Comparison of ENCODE assay signal across 35 mouse cellular contexts in genomic region chr4:126763483-126763882, GRCm38 (mm10). TPM values are rescaled to one million over a fixed set of nuclear protein-coding genes. Genes with fewer than 3 reads are reported as not detected.
DNase-seq lines count a peak whose midpoint lies in the region; ATAC-seq and TF ChIP-seq lines count a peak whose summit lies in the region.
"Had no signal": no experiment of that assay in that cellular context is flagged by ENCODE, and none has a peak within 500 bp of the region (broad histone marks: within the 10 kb centered on the region; RNA-seq: fewer than 3 reads in every experiment).

No protein-coding gene starts in this region.

- 68% methylated on average over 2 of the region's 2 CpGs for WGBS in kidney, embryonic 16.5 days
- 71% methylated on average over 2 of the region's 2 CpGs for WGBS in intestine, embryonic 14.5 days
- 83% methylated on average over 2 of the region's 2 CpGs for WGBS in stomach, embryonic 15.5 days
- WGBS in cerebellum, adult 2 months: 84% methylated on average over 2 of the region's 2 CpGs

- peak overlapping the region; percentile 19; the same call in 1 of the 2 replicates for H3K27ac ChIP-seq in kidney, embryonic 16.5 days (ENCODE audit: low read length)
- H3K27ac ChIP-seq in intestine, embryonic 14.5 days (ENCODE audit: low read depth): peak overlapping the region; percentile 52; the same call in 1 of the 2 replicates
- H3K27ac ChIP-seq in stomach, embryonic 15.5 days: 0 out of 2 replicates have a peak overlapping the region, but pooled peaks have one; percentile 17
- no peak overlapping the region for H3K27ac ChIP-seq in cerebellum, adult 2 months (ENCODE audit: insufficient read depth, low read length)
- H3K27ac ChIP-seq: embryonic facial prominence, embryonic 10.5 days; embryonic facial prominence, embryonic 15.5 days; forebrain, embryonic 12.5 days; heart, embryonic 13.5 days; hindbrain, embryonic 10.5 days; hindbrain, embryonic 15.5 days; liver, embryonic 15.5 days; lung, embryonic 15.5 days; midbrain, embryonic 13.5 days; neural tube, embryonic 13.5 days had no signal

- no peak for ATAC-seq in kidney, embryonic 16.5 days (ENCODE audit: low FRiP score, low TSS enrichment)
- no peak for ATAC-seq in intestine, embryonic 14.5 days (replicated peaks; ENCODE audit: low FRiP score, low TSS enrichment, low read depth)
- ATAC-seq in stomach, embryonic 15.5 days (ENCODE audit: insufficient read depth, low FRiP score, low read depth): no peak
- ATAC-seq: forebrain, postnatal 0 days; inflammation-experienced regulatory T-cells, adult 6 months; midbrain, embryonic 13.5 days had no signal

- H3K9me3 ChIP-seq in kidney, embryonic 16.5 days (ENCODE audit: low read length): no peaks in the 10 kb centered on the region
- H3K9me3 ChIP-seq in intestine, embryonic 14.5 days (ENCODE audit: control insufficient read depth, low read length): no peaks in the 10 kb centered on the region
- no peaks in the 10 kb centered on the region for H3K9me3 ChIP-seq in stomach, embryonic 15.5 days
- H3K9me3 ChIP-seq: embryonic facial prominence, embryonic 10.5 days; embryonic facial prominence, embryonic 15.5 days; forebrain, embryonic 12.5 days; heart, embryonic 13.5 days; hindbrain, embryonic 10.5 days; hindbrain, embryonic 15.5 days; liver, embryonic 15.5 days; lung, embryonic 15.5 days; megakaryocyte, embryonic 14.5 days; midbrain, embryonic 13.5 days; neural tube, embryonic 13.5 days had no signal

- no peak overlapping the region for H3K4me3 ChIP-seq in kidney, embryonic 16.5 days (ENCODE audit: low read length)
- H3K4me3 ChIP-seq in intestine, embryonic 14.5 days (ENCODE audit: low read depth, low read length): no peak overlapping the region
- H3K4me3 ChIP-seq in stomach, embryonic 15.5 days (replicated peaks): no peak overlapping the region
- H3K4me3 ChIP-seq in cerebellum, adult 2 months (replicated peaks; ENCODE audit: insufficient read depth, low read depth, low read length): no peak overlapping the region
- H3K4me3 ChIP-seq: embryonic facial prominence, embryonic 10.5 days; embryonic facial prominence, embryonic 15.5 days; forebrain, embryonic 12.5 days; heart, embryonic 13.5 days; hindbrain, embryonic 10.5 days; hindbrain, embryonic 15.5 days; liver, embryonic 15.5 days; lung, embryonic 15.5 days; megakaryocyte, embryonic 14.5 days; midbrain, embryonic 13.5 days; neural tube, embryonic 13.5 days had no signal

- no peak for DNase-seq in kidney, adult 8-10 months
- DNase-seq in 3T3-L1 (ENCODE audit: low read depth, low spot score): peak; percentile 8
- peak; percentile 28 for DNase-seq in intestine, embryonic 14.5 days (ENCODE audit: low spot score)
- DNase-seq in cerebellum, adult 2 months: no peak
- DNase-seq in layer of hippocampus, adult 9-10 months (ENCODE audit: low spot score): no peak
- DNase-seq: adrenal gland, adult 8-10 months; cerebellum, adult 8-10 months; cerebellum, postnatal 25 days; forebrain, postnatal 0 days; gastrocnemius, postnatal 10 days; heart, postnatal 14 days; layer of hippocampus, postnatal 36 days; left cerebral cortex, postnatal 4 days; lung, postnatal 4 days; right cerebral cortex, postnatal 4 days; thymus, adult 18-20 months; thymus, postnatal 25 days had no signal

- no peaks in the 10 kb centered on the region for H3K27me3 ChIP-seq in kidney, embryonic 16.5 days (ENCODE audit: insufficient read depth, low read length)
- no peaks in the 10 kb centered on the region for H3K27me3 ChIP-seq in intestine, embryonic 14.5 days (replicated peaks; ENCODE audit: control insufficient read depth, insufficient read depth, low read length)
- no peaks in the 10 kb centered on the region for H3K27me3 ChIP-seq in stomach, embryonic 15.5 days (replicated peaks)
- H3K27me3 ChIP-seq in cerebellum, adult 2 months (ENCODE audit: control insufficient read depth, insufficient read depth, low read length): no peaks in the 10 kb centered on the region
- H3K27me3 ChIP-seq: CH12.LX; embryonic facial prominence, embryonic 15.5 days; heart, embryonic 13.5 days; hindbrain, embryonic 15.5 days; liver, embryonic 15.5 days; lung, embryonic 15.5 days; megakaryocyte, embryonic 14.5 days; midbrain, embryonic 13.5 days; neural tube, embryonic 13.5 days had no signal

- no peak for TF ChIP-seq POLR2A in cerebellum, adult 2 months (IDR thresholded peaks at IDR 0.05; ENCODE audit: borderline replicate concordance, insufficient read depth, low read length)

- no peak overlapping the region for H3K4me2 ChIP-seq in kidney, embryonic 16.5 days (replicated peaks; ENCODE audit: low read depth, low read length)
- no peak overlapping the region for H3K4me2 ChIP-seq in intestine, embryonic 14.5 days (ENCODE audit: low read length)
- no peak overlapping the region for H3K4me2 ChIP-seq in stomach, embryonic 15.5 days
- H3K4me2 ChIP-seq: embryonic facial prominence, embryonic 15.5 days; forebrain, embryonic 12.5 days; heart, embryonic 13.5 days; hindbrain, embryonic 15.5 days; liver, embryonic 15.5 days; lung, embryonic 15.5 days; midbrain, embryonic 13.5 days; neural tube, embryonic 13.5 days had no signal

- H3K4me1 ChIP-seq in kidney, embryonic 16.5 days (ENCODE audit: insufficient read depth, low read length): peaks cover 4% of the 10 kb centered on the region; the same call in 1 of the 2 replicates
- H3K4me1 ChIP-seq in intestine, embryonic 14.5 days (replicated peaks; ENCODE audit: control insufficient read depth, insufficient read depth, low read length): no peaks in the 10 kb centered on the region
- no peaks in the 10 kb centered on the region for H3K4me1 ChIP-seq in stomach, embryonic 15.5 days
- no peaks in the 10 kb centered on the region for H3K4me1 ChIP-seq in cerebellum, adult 2 months (ENCODE audit: control insufficient read depth, insufficient read depth, low read length)
- H3K4me1 ChIP-seq: embryonic facial prominence, embryonic 10.5 days; embryonic facial prominence, embryonic 15.5 days; heart, embryonic 13.5 days; hindbrain, embryonic 10.5 days; hindbrain, embryonic 15.5 days; lung, embryonic 15.5 days; megakaryocyte, embryonic 14.5 days; neural tube, embryonic 13.5 days had no signal

- H3K36me3 ChIP-seq in kidney, embryonic 16.5 days (ENCODE audit: insufficient read depth, low read length): peaks cover 8% of the 10 kb centered on the region
- peaks cover 22% of the 10 kb centered on the region for H3K36me3 ChIP-seq in intestine, embryonic 14.5 days (ENCODE audit: control insufficient read depth, insufficient read depth, low read length)
- peaks cover 14% of the 10 kb centered on the region for H3K36me3 ChIP-seq in stomach, embryonic 15.5 days

- TF ChIP-seq CTCF in cerebellum, adult 2 months (IDR thresholded peaks at IDR 0.05; ENCODE audit: borderline replicate concordance, insufficient read depth, low read depth, low read length): no peak

- H3K9ac ChIP-seq in kidney, embryonic 16.5 days (replicated peaks; ENCODE audit: low read length): no peak overlapping the region
- H3K9ac ChIP-seq in intestine, embryonic 14.5 days (ENCODE audit: low read length): no peak overlapping the region
- H3K9ac ChIP-seq in stomach, embryonic 15.5 days: no peak overlapping the region
- H3K9ac ChIP-seq: embryonic facial prominence, embryonic 15.5 days; forebrain, embryonic 12.5 days; forebrain, postnatal 0 days; heart, embryonic 13.5 days; hindbrain, embryonic 15.5 days; liver, embryonic 15.5 days; lung, embryonic 15.5 days; midbrain, embryonic 13.5 days; neural tube, embryonic 13.5 days had no signal

RNA-seq across cellular contexts. Expression of gene AU040320, which starts 10.1 kb away (rescaled TPM):
- 25.4 and 25.6 TPM in 2 replicates for polyA plus RNA-seq in kidney, embryonic 16.5 days (2015; fragmentation: Nextera tagmentation; extraction: Ambion mirVana)
- polyA plus RNA-seq in intestine, embryonic 14.5 days (2014; fragmentation: Nextera tagmentation; extraction: Ambion mirVana): 27.2 and 28.9 TPM in 2 replicates
- polyA plus RNA-seq in stomach, embryonic 15.5 days (2015; fragmentation: Nextera tagmentation; extraction: Ambion mirVana): 20.2 and 29.9 TPM in 2 replicates
- polyA plus RNA-seq in cerebellum, adult 2 months (2012; rRNA removed): 51.0 and 51.2 TPM in 2 replicates

RNA-seq across cellular contexts. Expression of gene Ncdn, which starts 10.2 kb away (rescaled TPM):
- 28.8 and 33.0 TPM in 2 replicates for polyA plus RNA-seq in kidney, embryonic 16.5 days (2015; fragmentation: Nextera tagmentation; extraction: Ambion mirVana)
- 29.0 and 29.8 TPM in 2 replicates for polyA plus RNA-seq in intestine, embryonic 14.5 days (2014; fragmentation: Nextera tagmentation; extraction: Ambion mirVana)
- polyA plus RNA-seq in stomach, embryonic 15.5 days (2015; fragmentation: Nextera tagmentation; extraction: Ambion mirVana): 24.7 and 26.9 TPM in 2 replicates
- polyA plus RNA-seq in cerebellum, adult 2 months (2012; rRNA removed): 546 and 554 TPM in 2 replicates

RNA-seq across cellular contexts. Expression of gene Tfap2e, which starts 27.4 kb away (rescaled TPM):
- not detected in 2 replicates for polyA plus RNA-seq in kidney, embryonic 16.5 days (2015; fragmentation: Nextera tagmentation; extraction: Ambion mirVana)
- not detected in 2 replicates for polyA plus RNA-seq in intestine, embryonic 14.5 days (2014; fragmentation: Nextera tagmentation; extraction: Ambion mirVana)
- polyA plus RNA-seq in stomach, embryonic 15.5 days (2015; fragmentation: Nextera tagmentation; extraction: Ambion mirVana): not detected in 2 replicates
- not detected in 2 replicates for polyA plus RNA-seq in cerebellum, adult 2 months (2012; rRNA removed)
- polyA plus RNA-seq: C2C12; embryonic facial prominence, embryonic 10.5 days; gonadal fat pad, adult 2 months; heart, embryonic 13.5 days; inflammation-experienced regulatory T-cells, adult 6 months; liver, embryonic 15.5 days; stomach, embryonic 14.5 days had no signal

Comparison
In these comparisons a context has a peak if more than half of its experiments do, and no peak if none do; other contexts are left out.
1. DNase-seq: peak in 3T3-L1 (single experiment) and intestine, embryonic 14.5 days (single experiment); none in kidney, adult 8-10 months (0 of 2), cerebellum, adult 2 months (0 of 2) and layer of hippocampus, adult 9-10 months (single experiment).
2. RNA of gene Ncdn, which starts 10.2 kb away (polyA plus RNA-seq): 546 to 554 TPM in cerebellum, adult 2 months; 29.0 to 29.8 TPM in intestine, embryonic 14.5 days, 28.8 to 33.0 TPM in kidney, embryonic 16.5 days and 24.7 to 26.9 TPM in stomach, embryonic 15.5 days; every median in the first group is over 10 times any median in the second.